Mouse (Mus musculus) liver, embryonic 14.5 days (tissue): ENCODE measurements around the gene Strip2.

Experiments
- CTCF ChIP-seq: IDR thresholded peaks from 2 replicates; pipeline ENCODE4 v1.5.1; 2016; ENCODE audit warnings: antibody characterized with exemption, low read depth, control low read depth
- EP300 ChIP-seq: IDR thresholded peaks from 2 replicates; pipeline ENCODE4 v1.6.1; 2016; ENCODE audit warnings: antibody characterized with exemption, low read depth

DNA sequence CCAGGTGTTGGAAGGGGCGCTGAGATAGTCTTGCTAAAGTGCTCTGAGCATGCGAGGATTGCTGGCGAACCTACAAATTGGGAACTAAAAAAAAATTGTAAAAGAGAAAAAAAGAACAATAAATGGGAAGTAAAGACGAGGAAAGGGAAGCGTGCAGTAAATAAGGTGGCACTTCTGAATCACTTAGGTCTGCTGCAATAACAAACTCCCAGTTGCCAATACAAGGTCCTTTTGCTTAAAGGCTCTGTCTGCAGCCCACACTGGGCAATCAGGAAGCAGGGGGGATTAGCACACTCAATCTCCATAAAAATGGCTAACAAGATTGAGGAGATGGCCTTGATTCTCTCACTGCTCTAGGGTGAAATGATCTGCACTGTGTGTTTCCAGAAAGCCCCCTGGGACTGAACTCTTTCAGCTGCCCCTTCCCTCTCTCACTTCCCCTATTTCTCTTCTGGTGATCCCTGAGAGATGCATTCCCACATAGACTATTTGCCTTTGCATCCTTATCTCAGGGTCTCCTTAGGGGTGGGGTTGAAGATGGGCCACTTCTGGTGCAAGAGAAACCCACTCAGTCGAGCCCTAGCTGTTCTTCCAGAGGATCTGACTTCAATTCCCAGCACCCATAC is 8.9 kb downstream of the Strip2 start:
- TF ChIP-seq CTCF: no peak
- TF ChIP-seq EP300: no peak
